Mouse (Mus musculus) left cerebral cortex, postnatal 10 days (tissue): ENCODE measurements around the gene Dusp23. TPM values are rescaled to one million over a fixed set of nuclear protein-coding genes. Genes with fewer than 3 reads are reported as not detected.

Experiments
- DNase-seq, 2 experiments: peaks; one replicate each; pipeline ENCODE4 v3.0.0; 2021 to 2022; ENCODE audit warnings: low spot score in 2 of 2, mixed read lengths in 1 of 2; ENCODE audit errors: extremely low spot score in 1 of 2
- intact Hi-C: fragments of 180-260 bp; cut with DNase I; formaldehyde crosslinking; loops from one replicate; pipeline ENCODE4 v1.15.1; 2025
- total RNA-seq, 2 experiments: library from RNA; stranded (reverse); gene quantifications; 2 replicates each; pipeline ENCODE4 v1.2.3; 2021

The Dusp23 gene
- total RNA-seq, 2 experiments from 2014 or later, result 7.7 to 8.2 TPM

DNA sequence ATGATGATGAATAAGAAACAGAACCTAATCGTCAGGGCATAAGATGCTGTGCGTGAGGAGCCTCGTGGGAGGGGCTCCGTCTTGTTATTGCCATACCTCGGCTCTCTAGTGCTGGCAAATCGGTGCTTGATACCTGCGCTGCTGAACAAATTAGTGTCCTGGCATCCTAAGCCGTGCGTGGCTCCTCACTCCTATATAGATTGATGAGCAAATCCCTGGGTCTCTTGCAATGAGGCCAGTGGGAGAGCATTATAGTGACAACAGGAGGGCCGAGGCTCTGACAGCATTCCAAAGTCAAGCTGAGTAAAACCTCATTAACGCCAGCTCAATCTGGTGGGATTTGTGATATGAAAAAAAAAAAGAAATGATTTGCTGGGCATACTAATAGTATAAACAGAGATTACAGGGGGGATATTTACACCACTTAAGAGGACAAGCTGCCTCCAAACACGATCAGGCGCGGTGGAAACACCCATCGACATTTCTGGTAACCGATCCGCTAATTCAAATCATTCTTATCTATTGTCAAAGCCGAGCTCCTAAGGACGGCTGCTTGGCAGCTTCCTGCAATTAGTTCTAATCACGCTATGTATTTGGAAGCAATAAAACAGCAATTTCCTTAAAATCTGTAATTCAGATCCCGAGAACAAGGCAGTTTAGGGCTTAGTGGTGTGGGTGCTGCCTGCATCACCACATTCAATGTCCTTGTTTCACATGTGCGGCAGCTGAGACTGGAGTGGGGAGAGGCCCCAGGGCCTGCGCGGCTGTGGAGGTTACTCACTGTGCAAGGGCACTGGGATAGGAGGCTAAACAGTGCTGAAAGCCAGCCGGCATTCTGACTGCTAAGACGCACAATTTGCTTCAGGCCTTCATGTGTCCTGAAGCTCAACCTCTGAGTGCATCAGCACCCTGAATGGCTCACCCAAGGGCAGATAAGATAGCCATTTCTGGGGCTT, 46.9 kb downstream of the Dusp23 start:
- intact Hi-C loops, result no loop called here
- no peak for DNase-seq

DNA sequence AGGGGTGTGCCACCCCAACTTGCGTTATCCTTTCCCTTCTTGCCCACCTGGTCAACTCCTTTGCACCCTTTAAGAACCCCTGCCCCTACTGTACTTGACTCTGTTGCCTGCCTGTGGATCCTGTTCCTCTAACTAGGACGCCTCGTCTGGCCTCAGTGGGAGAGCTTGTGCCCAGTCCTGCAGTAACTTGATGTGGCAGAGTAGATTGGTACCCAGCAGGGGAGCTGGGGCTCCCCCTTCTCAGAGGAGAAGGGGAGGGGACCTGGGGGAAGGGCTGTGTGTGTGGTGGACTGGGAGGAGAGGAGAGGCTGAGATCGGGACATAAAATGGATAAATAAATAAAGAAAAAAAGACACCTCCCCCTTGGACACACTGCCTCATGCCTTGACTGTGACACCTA, 47.7 kb downstream of the Dusp23 start:
- no peak for DNase-seq
- intact Hi-C loops, result no loop called here

DNA sequence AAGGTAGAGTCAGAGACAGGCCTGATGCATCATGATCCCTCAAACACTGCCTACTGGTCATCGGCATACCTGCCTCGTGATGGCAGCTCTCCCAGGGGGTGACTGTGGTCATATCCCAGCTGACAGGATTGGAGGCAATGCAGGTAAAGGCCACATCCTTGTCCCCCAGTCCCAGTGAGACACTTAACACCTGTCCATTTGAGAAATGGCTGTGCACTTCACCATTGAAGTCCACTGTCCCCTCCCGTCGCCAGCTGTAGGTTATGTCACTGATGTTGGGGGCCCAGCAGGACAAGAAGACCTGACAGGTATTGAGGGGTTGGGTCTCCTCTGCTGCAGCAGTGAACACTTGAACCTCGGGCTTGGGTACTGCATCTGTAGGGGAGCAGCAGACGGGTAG, 48.5 kb downstream of the Dusp23 start:
- no peak for DNase-seq
- intact Hi-C loops, result no loop called here

DNA sequence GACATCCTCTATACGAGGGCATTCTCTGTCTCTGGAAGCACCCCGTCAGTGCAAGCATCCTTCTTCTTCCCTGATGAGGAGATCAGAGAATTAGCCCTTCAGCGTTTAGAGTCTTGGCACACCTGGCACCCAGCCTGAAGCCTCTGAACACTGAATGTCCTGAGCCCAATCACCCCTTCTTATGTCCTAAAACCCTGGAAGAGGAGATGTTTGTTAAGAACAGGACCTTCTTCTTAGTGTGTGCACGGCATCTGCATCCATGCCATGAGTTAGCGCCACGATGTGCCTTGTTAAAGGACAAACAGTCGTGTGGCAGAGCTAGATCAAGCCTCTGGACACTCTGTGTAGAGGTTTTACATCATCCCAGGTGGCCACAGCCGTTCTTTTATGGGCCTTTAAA, 50.3 kb downstream of the Dusp23 start:
- intact Hi-C loops, result no loop called here
- DNase-seq, result no peak

Other genes starting within 250 kb of the Dusp23 start
- under 1 TPM; 0.43 to 0.81 TPM for gene Slamf9, start 157.6 kb downstream of the Dusp23 start, total RNA-seq
- gene Igsf9, start 151.2 kb downstream of the Dusp23 start, total RNA-seq, result 10 to 100 TPM; 19.2 to 27.4 TPM
- 10 to 100 TPM; 17.0 to 18.6 TPM for gene Tagln2, start 132.9 kb downstream of the Dusp23 start, total RNA-seq
- gene Cfap45, start 112.2 kb downstream of the Dusp23 start, total RNA-seq, result 1 to 10 TPM; 3.1 to 4.3 TPM
- 1 to 10 TPM in 1 of 2 experiments, under 1 TPM in 1; 0.53 to 1.4 TPM for gene Vsig8, start 77.0 kb downstream of the Dusp23 start, total RNA-seq
- not detected for gene Slamf8, start 42.4 kb downstream of the Dusp23 start, total RNA-seq
- gene Fcrl6, start 30.4 kb downstream of the Dusp23 start, total RNA-seq, result not detected
- not detected for gene Crp, start 65.1 kb upstream of the Dusp23 start, total RNA-seq